In the genomic region with DNA sequence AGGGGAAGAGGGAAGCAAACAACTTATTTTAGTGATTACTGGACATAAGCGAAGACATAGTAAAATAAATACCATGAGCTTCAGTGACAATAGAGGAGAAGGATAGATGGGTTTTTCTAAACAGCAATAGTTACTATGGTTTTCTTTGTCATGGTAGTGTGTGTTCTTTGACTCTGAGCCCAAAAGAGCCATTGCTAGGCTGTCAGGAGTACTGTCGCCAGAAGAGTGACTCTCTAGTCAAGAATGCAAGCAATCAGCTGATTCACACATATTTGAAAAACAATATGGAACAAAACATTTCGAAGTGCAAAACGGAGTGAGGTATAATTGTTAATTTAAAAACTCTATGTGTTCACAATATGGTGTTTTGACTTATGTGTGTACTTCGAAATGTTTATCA, we compare ENCODE assay signal across 16 mouse cellular contexts.
"Had no signal": no experiment of that assay in that cellular context is flagged by ENCODE, and none has a peak within 500 bp of the region (broad histone marks: within the 10 kb centered on the region; RNA-seq: fewer than 3 reads in every experiment).

No protein-coding gene starts in this region.

- DNase-seq: liver, postnatal 0 days; lung, postnatal 14 days; lung, postnatal 36 days; right cerebral cortex, postnatal 14 days; thymus, adult 2 months; thymus, postnatal 25 days; thymus, postnatal 4 days had no signal

- H3K36me3 ChIP-seq: midbrain, embryonic 13.5 days; midbrain, embryonic 15.5 days; neural tube, embryonic 12.5 days; stomach, embryonic 15.5 days had no signal

- H3K27ac ChIP-seq: macrophage; midbrain, embryonic 13.5 days; midbrain, embryonic 15.5 days; neural tube, embryonic 12.5 days; stomach, embryonic 15.5 days; stomach, postnatal 0 days had no signal

- H3K4me1 ChIP-seq: midbrain, embryonic 13.5 days; midbrain, embryonic 15.5 days; stomach, embryonic 15.5 days had no signal

- H3K9ac ChIP-seq: liver, postnatal 0 days; lung, embryonic 14.5 days; midbrain, embryonic 13.5 days; midbrain, embryonic 15.5 days; neural tube, embryonic 12.5 days; stomach, embryonic 15.5 days had no signal

- H3K27me3 ChIP-seq: megakaryocyte, embryonic 14.5 days; midbrain, embryonic 13.5 days; midbrain, embryonic 15.5 days; neural tube, embryonic 12.5 days; stomach, embryonic 15.5 days had no signal

- H3K4me3 ChIP-seq: megakaryocyte, embryonic 14.5 days; midbrain, embryonic 13.5 days; midbrain, embryonic 15.5 days; neural tube, embryonic 12.5 days; stomach, embryonic 15.5 days had no signal

- H3K9me3 ChIP-seq: megakaryocyte, embryonic 14.5 days; midbrain, embryonic 13.5 days; midbrain, embryonic 15.5 days; neural tube, embryonic 12.5 days; stomach, embryonic 15.5 days had no signal

- H3K4me2 ChIP-seq: lung, embryonic 14.5 days; midbrain, embryonic 11.5 days; midbrain, embryonic 13.5 days; midbrain, embryonic 15.5 days; neural tube, embryonic 12.5 days; stomach, embryonic 15.5 days had no signal

- ATAC-seq: liver, postnatal 0 days; midbrain, embryonic 13.5 days; midbrain, embryonic 15.5 days had no signal
